Mouse (Mus musculus) olfactory bulb, adult 2 months (tissue): ENCODE measurements at regions not wholly inside any gene's neighbourhood (a gene's known extent, or its start where the extent isn't known, plus 50 kb on each side); places are given as distances from the start of the nearest gene placed in this dataset.

Experiments used
- H3K27ac ChIP-seq: fragments of 200-500 bp; 2 replicates; pipeline ENCODE4 v1.5.1; 2012; ENCODE audit warnings: low read depth, low read length; ENCODE audit not compliant: insufficient read depth
- H3K4me1 ChIP-seq: fragments of 200-500 bp; 2 replicates; pipeline ENCODE4 v1.6.1; 2012; ENCODE audit warnings: low read length; ENCODE audit not compliant: control insufficient read depth, insufficient read depth
- H3K4me3 ChIP-seq: fragments of 200-500 bp; 2 replicates; pipeline ENCODE4 v1.5.1; 2012; ENCODE audit warnings: mild to moderate bottlenecking, low read depth, low read length, moderate library complexity; ENCODE audit not compliant: insufficient read depth
- CTCF ChIP-seq: fragments of 200-500 bp; IDR thresholded peaks from 2 replicates; pipeline ENCODE4 v1.5.1; 2012; ENCODE audit warnings: low read depth, mild to moderate bottlenecking, low read length, moderate library complexity; ENCODE audit not compliant: insufficient read depth
- POLR2A ChIP-seq: fragments of 200-500 bp; IDR thresholded peaks from 2 replicates; pipeline ENCODE4 v1.6.1; 2012; ENCODE audit warnings: mild to moderate bottlenecking, low read depth, low read length, moderate library complexity; ENCODE audit not compliant: insufficient read depth
- WGBS: fragments of 180-500 bp; shearing (Covaris S2); methylation state at CpG from one replicate; pipeline ENCODE4 v1.1.7; 2018; 5-methylcytosine and 5-hydroxymethylcytosine counted together

DNA sequence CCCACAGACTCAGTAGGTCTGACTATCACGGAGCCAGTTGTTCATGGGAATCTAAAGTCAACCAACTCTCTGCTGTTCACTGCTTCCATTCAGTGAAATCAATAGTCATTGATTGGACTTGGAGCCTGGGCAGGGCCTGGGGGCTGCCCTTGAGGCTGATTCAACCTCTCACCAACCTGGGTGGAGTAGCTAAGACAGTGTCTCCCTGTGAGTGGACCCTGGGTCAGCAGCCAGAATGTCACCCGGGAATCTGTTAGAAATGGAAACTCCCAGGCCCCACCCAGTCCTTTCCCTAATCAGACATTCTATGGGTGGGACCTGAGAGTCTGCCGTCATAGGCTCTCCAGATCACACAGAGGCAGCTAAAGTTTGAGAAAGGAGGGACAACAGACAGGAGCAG, 262.4 kb downstream of the Dhx35 start:
- no peak for TF ChIP-seq POLR2A
- no peak for TF ChIP-seq CTCF
- Histone ChIP-seq H3K4me3 (no peak overlapping the region), H3K27ac (no peak overlapping the region), H3K4me1 (no peaks in the 10 kb centered on the region)
- 89% methylated on average over 3 of the region's 3 CpGs for WGBS

DNA sequence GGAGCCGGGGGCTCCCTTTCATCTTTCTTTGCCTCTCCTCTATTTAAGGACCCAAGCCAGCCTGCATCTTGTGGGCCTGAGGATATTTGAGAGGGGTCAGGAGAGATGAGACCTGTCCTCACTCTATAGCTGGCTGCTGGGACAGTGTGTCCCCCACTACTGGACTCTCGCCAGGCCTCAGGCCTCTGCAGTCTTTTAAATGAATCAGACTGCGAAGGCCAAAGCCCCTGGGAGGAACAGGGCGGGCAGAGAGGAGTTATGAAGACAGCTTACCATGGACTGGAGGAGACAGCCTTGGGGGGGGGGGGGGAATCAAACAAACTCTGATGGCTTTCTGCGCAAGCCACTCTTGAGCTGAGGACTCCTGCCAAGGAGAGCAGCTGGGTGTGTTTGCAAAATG, 262.9 kb downstream of the Dhx35 start:
- Histone ChIP-seq H3K4me3 (no peak overlapping the region), H3K4me1 (no peaks in the 10 kb centered on the region), H3K27ac (no peak overlapping the region)
- TF ChIP-seq CTCF, result no peak
- TF ChIP-seq POLR2A, result no peak
- 89% methylated on average over 5 of the region's 5 CpGs for WGBS

DNA sequence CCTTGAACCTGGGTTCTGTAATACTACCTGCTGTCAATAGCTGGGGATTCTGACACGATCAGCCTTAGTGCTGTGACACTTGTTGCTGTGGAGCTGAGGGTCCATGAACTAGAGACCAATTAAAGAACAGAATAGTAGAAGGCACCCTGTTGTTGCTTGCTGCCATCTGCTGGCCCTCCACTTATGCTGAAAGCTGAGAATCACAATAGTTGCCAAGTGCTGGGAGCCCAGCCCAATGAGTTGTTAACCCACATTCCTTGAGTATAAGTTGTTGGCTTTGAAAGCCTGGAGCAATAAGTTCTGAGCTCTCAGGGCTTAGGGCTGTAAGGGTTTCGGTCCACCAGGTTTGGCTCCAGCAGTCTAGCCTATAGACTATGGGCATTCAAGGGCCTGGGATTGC, 267.7 kb downstream of the Dhx35 start:
- no peak for TF ChIP-seq CTCF
- no peak for TF ChIP-seq POLR2A
- no peaks in the 10 kb centered on the region for H3K4me1 ChIP-seq
- WGBS, result 74% methylated on average over 2 of the region's 2 CpGs
- no peak overlapping the region for H3K27ac ChIP-seq
- no peak overlapping the region for H3K4me3 ChIP-seq

DNA sequence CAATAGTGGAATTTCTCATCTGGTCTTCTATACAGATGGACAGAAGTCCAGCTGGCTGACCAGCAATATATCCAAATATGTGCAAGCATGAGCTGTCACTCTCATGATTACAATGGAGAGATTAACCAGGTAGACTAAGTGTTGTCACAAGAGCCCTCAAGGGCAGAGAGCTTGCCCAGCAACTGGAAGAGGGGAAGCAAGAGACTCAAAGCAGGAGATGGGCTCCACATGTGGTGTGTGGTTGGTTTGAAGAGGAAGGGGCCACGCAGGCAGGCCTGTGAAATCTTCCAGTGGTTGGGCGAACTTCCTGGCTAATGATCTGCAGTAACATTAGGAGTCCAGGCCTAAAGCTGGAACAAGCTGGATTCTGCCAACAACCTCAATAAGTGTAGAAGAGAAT, 268.1 kb downstream of the Dhx35 start:
- WGBS, result 85% methylated on average over 2 of the region's 2 CpGs
- H3K4me3 ChIP-seq, result no peak overlapping the region
- H3K4me1 ChIP-seq, result no peaks in the 10 kb centered on the region
- TF ChIP-seq POLR2A (no peak), CTCF (no peak)
- no peak overlapping the region for H3K27ac ChIP-seq

DNA sequence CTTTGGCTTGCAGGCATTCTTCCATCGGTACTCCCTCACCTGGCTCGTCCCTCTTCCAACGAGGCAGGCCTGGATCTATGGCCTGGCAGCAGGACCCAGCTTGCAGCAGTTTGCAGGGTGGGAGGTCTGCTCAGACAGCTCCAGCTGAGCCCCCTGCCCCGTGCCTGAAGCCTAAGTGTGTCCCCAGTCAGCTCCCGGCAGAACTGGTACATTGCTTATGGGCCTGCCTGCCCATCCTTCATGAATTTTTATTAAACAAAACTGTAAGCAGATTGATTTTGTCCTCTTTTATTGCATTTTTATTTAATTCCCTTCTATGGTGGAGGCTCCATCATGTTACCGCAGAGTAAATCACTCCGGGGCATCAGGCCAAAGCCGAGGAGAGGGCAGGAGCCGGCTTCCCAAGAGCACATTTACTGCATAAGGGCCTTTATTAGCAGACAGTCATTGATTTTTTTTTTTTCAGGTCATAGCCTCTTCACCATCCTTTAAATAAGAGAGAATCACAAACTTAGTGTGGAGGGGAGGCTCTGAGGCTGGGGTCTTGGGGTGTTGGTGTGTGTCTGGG, 269.9 kb downstream of the Dhx35 start:
- TF ChIP-seq CTCF (no peak), POLR2A (no peak)
- WGBS, result 89% methylated on average over 9 of the region's 9 CpGs
- Histone ChIP-seq H3K4me3 (no peak overlapping the region), H3K4me1 (peaks cover 10% of the 10 kb centered on the region; the same call in 1 of the 2 replicates), H3K27ac (no peak overlapping the region)

DNA sequence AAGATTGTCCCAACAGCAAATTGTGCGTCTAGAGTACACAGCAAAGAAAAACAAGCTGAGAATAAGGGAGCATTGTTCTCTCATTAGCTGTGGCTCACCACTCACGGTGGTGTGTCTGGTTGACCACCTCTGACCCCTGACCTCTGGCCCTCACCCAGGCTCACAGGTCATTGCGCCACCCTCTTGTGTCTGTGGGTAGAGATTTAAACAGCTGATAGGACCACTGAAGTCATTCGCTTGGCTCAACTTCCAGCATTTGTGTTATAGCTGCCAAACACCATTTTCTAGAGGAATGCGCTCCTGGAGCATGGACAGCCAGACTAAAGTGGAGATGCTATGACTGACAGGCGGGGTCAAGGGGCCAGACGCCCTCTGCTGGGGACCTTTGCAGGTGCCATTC, 272.9 kb downstream of the Dhx35 start:
- Histone ChIP-seq H3K4me3 (no peak overlapping the region), H3K4me1 (peaks cover 10% of the 10 kb centered on the region; the same call in 1 of the 2 replicates), H3K27ac (no peak overlapping the region)
- no peak for TF ChIP-seq CTCF
- no peak for TF ChIP-seq POLR2A
- 81% methylated on average over 7 of the region's 7 CpGs for WGBS

DNA sequence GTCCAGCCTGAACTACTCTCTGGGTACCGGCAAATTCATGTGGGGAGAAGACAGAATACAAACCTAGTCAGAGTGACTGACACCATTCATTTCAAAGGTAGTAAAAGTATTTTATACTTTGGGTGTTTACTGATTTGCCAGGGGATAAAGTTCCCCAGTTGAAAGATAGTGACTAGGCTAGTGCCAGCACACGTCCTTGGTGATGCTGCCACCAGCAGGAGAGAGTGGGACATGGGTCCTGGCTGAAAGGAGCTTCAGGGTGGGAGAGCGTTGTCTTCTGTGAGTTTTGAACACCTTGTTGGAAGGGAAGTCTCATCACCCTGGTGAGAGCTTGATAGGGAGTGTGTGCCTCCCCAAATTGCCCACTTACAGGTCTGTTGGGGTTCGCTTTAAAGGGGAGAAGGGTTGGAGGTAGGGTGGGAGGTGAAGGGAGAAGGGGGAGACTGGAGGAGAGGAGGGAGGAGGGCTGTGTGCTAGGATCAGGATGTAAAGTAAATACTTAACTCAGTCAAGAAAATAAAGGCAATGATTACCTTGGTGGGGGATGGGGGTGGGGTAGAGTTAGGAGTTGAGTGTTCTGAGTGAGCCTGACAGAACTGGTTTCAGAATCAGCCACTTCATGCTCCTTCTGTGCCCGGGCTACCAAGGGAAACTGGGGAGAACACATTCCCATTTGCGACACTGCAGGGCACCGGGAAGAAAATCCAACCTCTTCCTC, 273.9 kb downstream of the Dhx35 start:
- peaks cover 10% of the 10 kb centered on the region; the same call in 1 of the 2 replicates for H3K4me1 ChIP-seq
- no peak for TF ChIP-seq POLR2A
- TF ChIP-seq CTCF, result no peak
- 71% methylated on average over 7 of the region's 7 CpGs for WGBS
- H3K27ac ChIP-seq, result no peak overlapping the region
- no peak overlapping the region for H3K4me3 ChIP-seq

DNA sequence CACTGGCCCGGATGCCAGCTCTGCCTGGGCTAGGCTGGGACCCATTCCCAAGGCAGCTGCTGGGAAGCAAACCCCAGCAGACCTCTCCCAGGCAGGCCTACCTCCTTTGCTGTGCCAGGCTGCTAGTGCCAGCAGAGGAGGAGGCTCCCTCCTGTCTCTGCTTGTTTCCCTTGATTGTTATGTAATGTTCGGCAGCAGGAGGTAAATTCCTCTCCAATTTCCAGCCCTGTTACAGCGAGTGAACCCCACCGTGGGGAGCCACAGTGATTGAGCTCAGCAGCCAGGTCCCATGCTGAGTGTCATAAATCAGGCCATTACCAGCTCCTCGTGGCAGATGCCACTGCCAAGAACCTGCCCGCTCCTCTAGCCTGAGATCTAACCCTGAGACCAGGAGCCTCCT, 274.6 kb downstream of the Dhx35 start:
- Histone ChIP-seq H3K4me1 (peaks cover 10% of the 10 kb centered on the region; the same call in 1 of the 2 replicates), H3K4me3 (no peak overlapping the region), H3K27ac (no peak overlapping the region)
- WGBS, result 39% methylated on average over 6 of the region's 6 CpGs
- TF ChIP-seq CTCF, result no peak
- TF ChIP-seq POLR2A, result no peak

DNA sequence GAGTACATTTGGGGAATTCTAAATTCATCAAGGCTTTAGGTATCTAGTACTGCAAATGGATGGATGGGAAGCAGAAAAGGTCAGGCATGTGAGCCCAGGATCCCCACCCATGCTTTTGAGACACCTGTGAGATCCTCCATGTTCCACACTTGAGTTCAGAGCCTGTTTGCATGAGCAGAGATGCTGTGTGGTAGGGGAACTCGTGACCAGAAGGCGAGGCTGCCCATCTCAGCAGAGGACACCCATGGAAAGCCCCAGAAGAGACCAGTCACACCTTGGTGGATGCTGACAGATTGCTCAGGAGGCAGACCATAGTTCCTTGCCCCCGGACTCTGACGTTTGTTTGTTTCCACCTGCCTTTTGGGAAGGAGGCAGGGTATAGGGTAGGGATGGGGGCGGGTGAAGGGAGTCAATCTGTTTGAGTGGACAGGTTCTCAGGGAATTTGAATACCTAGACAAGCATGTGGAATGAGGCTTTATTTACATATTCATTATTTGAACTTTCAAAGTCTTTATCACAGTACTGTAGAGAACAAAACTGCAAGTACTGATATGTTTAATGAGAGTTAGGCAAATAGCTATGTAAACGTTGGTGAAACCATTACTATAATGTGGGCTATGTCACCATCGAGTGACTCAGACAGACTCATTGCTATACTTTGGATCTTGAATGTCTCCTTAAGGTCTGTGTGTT, 278.5 kb downstream of the Dhx35 start:
- 89% methylated on average over 7 of the region's 7 CpGs for WGBS
- no peak overlapping the region for H3K27ac ChIP-seq
- H3K4me1 ChIP-seq, result peaks cover 10% of the 10 kb centered on the region; the same call in 1 of the 2 replicates
- H3K4me3 ChIP-seq, result no peak overlapping the region
- no peak for TF ChIP-seq CTCF
- no peak for TF ChIP-seq POLR2A
